Mouse (Mus musculus) frontal cortex, postnatal 14 days (tissue): ENCODE measurements around the gene H2-T22.
"Not testable (repeated sequence)": the region's sequence is repeated elsewhere in the genome, so short reads cannot be mapped to it uniquely, and the experiment has no call there.

ENCODE experiments used
- DNase-seq, 2 experiments: peaks; one replicate each; pipeline ENCODE4 v3.0.0; 2022; ENCODE audit warnings: low spot score in 2 of 2

H2-T22 gene

GRCm38 (mm10) chr17:36030046-36030702 lies 12.4 kb downstream of the H2-T22 start:
- not testable (repeated sequence) for DNase-seq

DNA sequence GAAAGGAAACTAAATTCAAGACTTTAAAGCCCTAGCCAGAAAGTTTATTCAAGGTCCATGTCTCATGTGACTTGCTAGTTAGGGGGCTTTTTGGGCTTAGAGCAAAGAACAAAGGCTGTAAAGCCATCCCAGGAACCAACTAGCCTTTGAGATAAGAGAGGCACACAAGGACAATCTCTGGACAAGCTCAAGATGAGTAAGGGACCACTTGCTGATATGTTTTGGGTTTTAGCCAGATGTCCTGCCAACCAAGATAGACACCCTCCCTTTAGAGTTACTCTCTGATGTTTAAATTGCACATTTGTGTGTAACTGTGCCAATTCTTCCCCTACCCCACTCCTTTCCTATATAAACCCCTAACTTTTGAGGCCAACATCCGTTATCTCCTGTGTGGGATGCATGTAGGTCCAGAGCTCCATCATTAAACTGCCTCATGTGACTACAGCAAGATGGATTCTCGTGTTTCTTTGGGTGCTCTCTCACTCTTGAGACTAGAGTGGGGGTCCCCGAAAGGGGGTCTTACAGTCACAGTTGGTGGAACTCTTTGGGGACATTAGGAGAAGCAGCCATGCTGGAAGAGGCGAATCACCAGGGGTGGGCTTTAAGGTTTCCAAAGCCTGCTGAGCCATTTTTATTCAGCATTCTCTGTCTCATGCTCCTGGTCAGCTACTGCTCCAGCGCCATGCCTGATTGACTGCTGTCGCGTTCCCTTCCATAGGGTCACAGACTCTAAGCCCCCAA lies 13.5 kb downstream of the H2-T22 start:
- no peak for DNase-seq

- no peak for DNase-seq
Observed at GRCm38 (mm10) chr17:36027663-36028062, 14.9 kb downstream of the H2-T22 start.

DNA sequence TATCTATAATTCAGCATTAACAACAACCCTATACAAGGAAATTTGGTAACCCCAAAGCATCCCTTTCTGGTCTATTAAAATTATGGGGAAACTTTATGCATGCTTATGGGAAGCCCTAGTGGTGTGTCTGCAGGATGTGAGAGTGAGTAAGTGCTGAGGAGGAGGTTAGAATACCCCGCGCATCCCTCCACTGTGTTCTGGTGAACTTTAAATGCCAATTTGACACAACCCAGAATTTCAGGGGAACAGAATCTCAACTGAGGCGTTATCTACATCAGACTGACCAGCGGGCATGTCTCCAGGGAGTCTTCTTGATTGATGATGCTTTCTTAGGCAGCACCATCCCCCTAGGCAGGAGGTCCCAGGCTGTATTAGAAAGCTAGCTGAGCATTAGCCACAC lies 16.6 kb downstream of the H2-T22 start:
- no peak for DNase-seq

DNA sequence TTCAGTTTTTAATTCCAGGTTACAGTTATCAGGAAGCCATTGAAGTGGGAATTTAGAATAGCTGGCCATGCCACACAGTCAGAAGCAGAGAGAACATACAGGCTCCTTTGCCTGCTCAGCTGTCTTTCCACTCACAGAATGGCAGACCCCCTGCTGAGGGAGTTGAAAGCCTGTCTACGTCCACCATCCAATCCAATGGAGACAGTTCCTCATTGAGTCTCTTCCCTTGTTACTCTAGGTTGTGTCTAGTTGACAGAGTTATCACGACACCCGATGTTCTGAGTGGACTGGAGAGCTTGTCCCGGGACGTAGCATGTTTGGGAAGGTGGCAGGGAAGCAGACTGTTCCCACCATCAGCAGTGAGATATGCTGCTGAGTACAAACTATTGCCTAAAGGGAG lies 17.4 kb downstream of the H2-T22 start:
- no peak for DNase-seq

DNA sequence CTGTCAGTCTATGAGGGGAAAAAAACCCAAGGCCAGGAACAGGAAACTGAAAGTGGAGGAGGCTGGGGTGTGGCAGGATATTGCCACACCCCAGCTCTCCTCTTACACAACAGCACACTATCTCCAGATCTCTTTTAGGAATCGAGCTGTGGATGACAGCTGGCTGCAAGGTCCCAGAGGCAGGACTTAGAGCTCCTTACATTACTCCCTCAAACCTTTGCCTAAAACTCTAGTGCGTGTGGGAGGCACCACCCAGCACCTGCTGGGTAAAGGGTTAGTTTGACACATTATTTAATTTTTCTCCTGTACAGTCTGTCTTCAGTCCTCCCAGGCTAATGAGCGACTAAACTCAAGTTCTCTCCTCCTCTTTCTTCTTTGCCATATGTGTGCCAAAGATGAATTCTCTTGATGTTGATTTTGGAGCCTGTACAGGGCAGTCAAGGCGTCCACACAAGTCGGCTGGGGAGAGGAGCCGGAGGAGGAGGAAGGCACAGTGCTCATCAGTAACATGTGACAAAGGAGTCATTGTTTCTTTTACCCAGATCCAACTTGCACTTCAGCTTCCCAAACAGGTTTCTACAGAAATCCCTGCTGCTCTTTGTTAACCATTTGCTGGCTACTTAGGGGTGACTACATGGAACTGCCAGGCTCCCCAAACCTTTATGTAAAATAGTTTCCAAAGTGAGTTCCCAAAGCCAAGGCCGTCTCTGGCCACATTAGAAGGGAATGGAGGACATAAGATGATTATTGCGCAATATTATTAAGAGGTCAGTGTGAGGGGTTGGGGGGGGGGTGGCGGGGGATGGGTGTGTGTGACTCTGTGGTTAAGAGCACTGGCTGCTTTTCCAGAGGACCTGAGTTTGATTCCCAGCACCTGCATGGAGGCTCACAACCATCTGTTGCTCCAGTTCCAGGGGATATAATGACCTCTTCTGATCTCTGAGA lies 18.6 kb downstream of the H2-T22 start:
- no peak for DNase-seq

DNA sequence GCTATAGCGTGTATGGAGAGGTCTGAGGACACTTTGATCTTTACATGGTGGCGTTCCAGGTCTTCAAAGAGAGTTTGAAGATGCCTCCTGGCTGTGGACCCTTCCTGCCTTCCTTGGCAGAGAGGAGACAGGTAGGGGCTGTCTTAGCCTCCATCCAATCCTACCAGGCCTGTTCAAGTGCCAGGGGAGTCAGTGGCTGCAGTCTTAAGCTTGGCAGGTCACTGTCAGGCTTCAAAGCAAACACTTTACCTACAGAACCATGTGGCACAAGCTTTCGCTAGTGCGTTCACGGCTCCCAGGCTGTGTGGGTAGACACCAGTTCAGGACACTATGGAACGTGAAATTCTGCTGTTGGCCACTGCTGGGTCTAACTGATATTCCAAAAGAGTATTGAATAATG lies 19.6 kb downstream of the H2-T22 start:
- DNase-seq = no peak

GRCm38 (mm10) chr17:36022098-36022497 lies 20.4 kb downstream of the H2-T22 start:
- no peak for DNase-seq

- no peak for DNase-seq
Observed at GRCm38 (mm10) chr17:36021309-36021708, 21.2 kb downstream of the H2-T22 start.

DNA sequence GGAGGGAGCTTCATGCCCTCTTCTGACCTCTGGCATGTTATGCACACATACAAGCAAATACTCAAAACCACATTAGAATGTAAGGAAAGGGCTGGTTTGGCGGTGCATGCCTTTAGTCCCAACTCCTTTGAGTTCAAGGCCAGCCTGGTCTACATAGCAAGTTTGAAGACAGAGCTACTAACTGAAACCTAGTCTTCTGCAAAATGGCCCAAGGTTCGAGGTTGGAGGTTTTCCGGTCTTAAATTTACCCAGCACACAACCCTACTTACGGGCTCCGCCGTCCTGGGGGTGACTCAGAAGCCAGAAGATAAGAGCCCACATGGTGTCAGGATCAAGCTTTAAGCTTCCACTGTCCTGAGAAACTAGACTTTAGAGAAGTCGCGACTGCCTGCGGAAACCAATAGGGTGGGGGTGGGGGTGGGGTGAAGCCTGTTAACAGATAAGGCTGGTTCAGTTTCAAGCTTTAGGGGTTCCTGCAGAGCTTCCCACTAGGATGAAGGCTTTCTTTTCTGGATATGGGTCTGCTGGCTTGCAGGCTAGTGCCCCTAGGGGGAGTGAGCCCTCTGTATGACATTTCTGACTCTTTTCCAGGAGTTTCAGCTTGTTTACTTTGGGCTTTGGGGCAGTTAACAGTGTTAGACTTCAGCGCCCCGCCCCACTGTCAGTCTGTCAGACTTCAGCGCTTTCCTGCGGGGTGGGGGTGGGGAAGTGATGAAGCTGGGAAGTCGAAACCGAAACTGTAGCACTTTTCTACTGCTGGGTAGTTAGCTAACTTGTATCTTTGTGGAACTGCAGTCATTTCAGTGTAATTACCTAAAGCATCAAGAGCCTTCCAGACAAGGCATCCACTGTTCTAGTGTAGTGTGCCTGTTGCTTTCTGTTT lies 22.1 kb downstream of the H2-T22 start, which contains the start of gene H2-T24:
TSS of gene H2-T24 (minus strand) at position 370 of the 883 bp plus-strand sequence.
- DNase-seq = peak in 1 of 2 experiments; percentile 32

DNA sequence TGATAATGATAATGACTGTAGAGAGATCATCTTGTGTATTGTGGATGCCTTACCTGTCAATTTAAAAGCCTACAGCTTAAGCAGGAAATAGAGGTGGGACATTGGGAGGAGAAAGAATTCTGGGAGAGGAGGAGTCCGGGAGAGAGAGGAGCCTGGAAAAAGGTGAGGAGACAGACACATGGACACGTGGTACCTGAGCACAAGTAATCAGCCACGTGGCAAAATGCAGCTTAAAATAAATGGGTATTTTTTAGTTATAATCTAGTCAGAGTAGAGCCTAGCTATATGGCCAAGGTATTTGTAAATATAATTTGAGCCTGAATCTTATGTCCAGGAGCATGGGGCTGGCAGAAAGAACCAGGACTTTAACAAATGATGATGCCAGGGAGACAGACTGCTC lies 23.0 kb downstream of the H2-T22 start:
- DNase-seq = no peak

- no peak for DNase-seq
Observed at GRCm38 (mm10) chr17:36018979-36019378, 23.6 kb downstream of the H2-T22 start.

- no peak for DNase-seq
Observed at GRCm38 (mm10) chr17:36017046-36017445, 25.5 kb downstream of the H2-T22 start.

DNA sequence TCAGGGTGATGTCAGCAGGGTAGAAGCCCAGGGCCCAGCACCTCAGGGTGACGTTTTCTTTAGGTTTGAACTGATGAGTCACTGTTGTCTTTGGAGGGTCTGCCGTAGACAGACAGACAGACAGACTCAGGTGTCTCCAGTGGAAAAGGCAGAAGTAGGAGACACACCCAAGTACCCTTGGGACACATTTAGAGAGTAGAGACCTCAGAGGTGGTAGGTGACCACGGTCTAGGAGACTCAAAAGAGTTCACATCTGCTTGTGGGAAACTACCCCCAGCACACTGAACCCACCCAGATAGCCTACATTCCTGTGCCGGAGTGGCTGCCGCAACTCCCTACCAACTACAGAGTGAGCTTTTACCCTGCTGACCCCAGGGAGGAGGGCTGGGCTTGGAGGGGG lies 27.6 kb downstream of the H2-T22 start:
- no peak for DNase-seq

DNA sequence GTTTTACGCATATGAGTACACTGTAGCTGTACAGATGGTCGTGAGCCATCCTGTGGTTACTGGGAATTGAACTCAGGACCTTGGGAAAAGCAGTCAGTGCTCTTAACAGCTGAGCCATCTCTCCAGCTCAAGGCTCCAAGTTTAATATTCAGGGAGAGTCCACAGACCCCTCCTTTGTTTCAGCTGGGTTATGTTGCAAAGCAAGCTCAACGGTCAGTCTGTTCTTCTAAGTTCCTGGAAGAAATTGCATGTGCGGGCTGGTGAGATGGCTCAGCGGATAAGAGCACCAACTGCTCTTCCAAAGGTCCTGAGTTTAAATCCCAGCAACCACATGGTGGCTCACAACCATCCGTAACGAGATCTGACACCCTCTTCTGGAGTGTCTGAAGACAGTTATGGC lies 38.1 kb downstream of the H2-T22 start:
- not testable (repeated sequence) for DNase-seq

- DNase-seq = no peak
Observed at GRCm38 (mm10) chr17:36003331-36003730, 39.2 kb downstream of the H2-T22 start.

DNA sequence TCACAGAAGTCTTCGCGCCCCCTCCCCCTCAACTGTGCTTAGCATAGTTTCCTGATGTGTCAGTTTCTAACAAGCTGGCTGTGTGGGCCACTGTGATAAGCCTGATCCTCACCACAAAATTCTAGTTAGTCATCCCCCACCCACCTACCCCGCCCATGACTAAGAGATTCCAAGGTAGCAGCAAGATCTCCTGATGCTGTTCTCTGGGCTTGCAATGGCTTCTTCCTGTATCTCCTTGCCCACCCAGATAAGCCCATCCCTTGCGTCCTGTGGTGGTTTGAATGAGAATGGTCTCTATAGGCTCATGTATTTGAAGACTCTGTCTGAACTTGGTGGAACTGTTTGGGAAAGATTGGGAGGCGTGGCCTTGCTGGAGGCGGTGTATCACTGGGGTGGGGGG lies 40.6 kb downstream of the H2-T22 start:
- DNase-seq = no peak

- DNase-seq = no peak
Observed at GRCm38 (mm10) chr17:36001121-36001897, 41.2 kb downstream of the H2-T22 start.

DNA sequence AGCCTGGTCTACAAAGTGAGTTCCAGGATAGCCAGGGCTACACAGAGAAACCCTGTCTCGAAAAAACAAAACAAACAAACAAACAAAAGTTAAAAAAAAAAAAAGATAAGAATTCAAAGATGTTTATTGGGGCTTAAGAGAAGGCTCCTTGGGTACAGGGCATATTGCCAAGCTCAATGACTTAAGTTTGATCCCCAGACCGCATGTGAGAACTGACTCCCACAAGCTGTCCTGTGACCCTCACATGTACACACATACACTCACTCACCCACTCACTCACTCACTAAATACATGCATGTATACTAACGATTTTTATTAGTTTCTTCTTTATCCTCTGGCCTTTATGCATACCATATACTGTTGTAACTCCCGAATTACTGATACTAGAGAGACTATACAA lies 42.2 kb downstream of the H2-T22 start:
- DNase-seq = no peak

GRCm38 (mm10) chr17:35999356-35999755 lies 43.2 kb downstream of the H2-T22 start:
- DNase-seq = no peak
